Mouse (Mus musculus) kidney, adult 2 months (tissue): Measurements from ENCODE around the gene Pcdh7.

Source experiments
- CTCF ChIP-seq: fragments of 200-500 bp; conservative IDR thresholded peaks from 2 replicates; pipeline ENCODE4 v1.5.1; 2011; ENCODE audit warnings: low read depth, mild to moderate bottlenecking, control low read depth, low read length, moderate library complexity, mixed read lengths; ENCODE audit not compliant: insufficient read depth, insufficient read length
- POLR2A ChIP-seq: fragments of 200-500 bp; IDR thresholded peaks from one replicate; pipeline ENCODE4 v1.6.1; 2011; ENCODE audit warnings: low read depth, low read length, control low read depth

- TF ChIP-seq POLR2A (no peak), CTCF (no peak)
These were observed 92.9 kb downstream of the Pcdh7 start for GRCm38 (mm10) chr5:57810641-57811040.
